Mouse (Mus musculus): Measurements from ENCODE around the gene AW822073. TPM values are rescaled to one million over a fixed set of nuclear protein-coding genes. Genes with fewer than 3 reads are reported as not detected.
"Not testable (repeated sequence)": the region's sequence is repeated elsewhere in the genome, so short reads cannot be mapped to it uniquely, and the experiment has no call there.

Gene AW822073
- total RNA-seq, 1 experiment, result 2.2 TPM

DNA sequence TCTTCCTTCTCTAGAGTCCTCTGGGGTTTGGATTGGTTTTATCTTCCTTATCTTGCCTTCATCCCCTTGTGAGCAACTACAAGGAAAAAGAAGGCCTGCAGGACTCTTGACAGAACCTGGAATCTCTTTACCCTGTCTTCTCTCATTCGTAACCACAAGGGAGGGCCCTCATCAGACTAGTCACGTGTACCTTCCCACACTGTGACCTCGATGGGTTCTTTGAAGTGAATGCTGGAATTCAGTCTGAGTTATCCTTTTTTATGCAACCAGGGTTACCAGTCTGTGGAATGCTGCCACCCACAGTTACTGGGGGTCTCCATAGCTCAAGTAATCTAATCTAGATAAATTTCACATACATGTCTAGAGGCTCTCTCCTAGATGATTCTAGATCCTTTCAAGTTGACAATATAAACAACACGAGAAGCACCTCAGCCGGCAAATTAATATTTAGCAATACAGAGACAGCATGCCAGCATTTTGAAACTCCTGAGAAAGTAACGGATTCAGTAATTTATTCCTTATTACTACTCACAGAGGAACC is 30.0 kb upstream of the AW822073 start:
- 0 out of 4 replicates have a peak, but pooled peaks cover 0 to 4% of the 10 kb centered on the region in 2 experiments for H3K4me1 ChIP-seq (ENCODE audit: control insufficient read depth in 2 of 2, insufficient read depth in 2 of 2, low read length in 2 of 2, poor library complexity in 1 of 2)
- no peaks in the 10 kb centered on the region for H3K36me3 ChIP-seq (ENCODE audit: control insufficient read depth, insufficient read depth, low read length, poor library complexity, severe bottlenecking)
- in situ Hi-C loops (cut with MboI; ENCODE audit: low sequenced_read_pairs in 2 of 2, unreplicated experiment in 2 of 2), result no loop called here
- TF ChIP-seq HCFC1 (IDR thresholded peaks at IDR 0.05; ENCODE audit: borderline replicate concordance, insufficient read depth, low read length) (no peak), ZC3H11A (IDR thresholded peaks at IDR 0.05; ENCODE audit: borderline replicate concordance, low read depth, low read length) (no peak), ZNF384 (IDR thresholded peaks at IDR 0.05; ENCODE audit: low read depth, low read length) (no peak), CHD2 (IDR thresholded peaks at IDR 0.05; ENCODE audit: low read depth, low read length) (no peak), MAFK (IDR thresholded peaks at IDR 0.05; ENCODE audit: insufficient read depth, low read depth, low read length) (no peak)
- no peak overlapping the region for H3K27ac ChIP-seq (ENCODE audit: insufficient read depth, low read depth, low read length, poor library complexity, severe bottlenecking)
- H3K9ac ChIP-seq (ENCODE audit: insufficient read depth, low read depth, low read length, poor library complexity, severe bottlenecking), result no peak overlapping the region; the same call in 1 of the 2 replicates
- DNase-seq (ENCODE audit: low read depth, low spot score), result no peak
- peak overlapping the region; percentile 81 to 89; a peak in 3 of 4 replicates for H3K4me3 ChIP-seq (ENCODE audit: insufficient read depth in 1 of 2, low read depth in 1 of 2, low read length in 2 of 2, poor library complexity in 1 of 2, severe bottlenecking in 1 of 2)
- no peaks in the 10 kb centered on the region for H3K9me3 ChIP-seq (ENCODE audit: control insufficient read depth, insufficient read depth, low read depth, low read length)

DNA sequence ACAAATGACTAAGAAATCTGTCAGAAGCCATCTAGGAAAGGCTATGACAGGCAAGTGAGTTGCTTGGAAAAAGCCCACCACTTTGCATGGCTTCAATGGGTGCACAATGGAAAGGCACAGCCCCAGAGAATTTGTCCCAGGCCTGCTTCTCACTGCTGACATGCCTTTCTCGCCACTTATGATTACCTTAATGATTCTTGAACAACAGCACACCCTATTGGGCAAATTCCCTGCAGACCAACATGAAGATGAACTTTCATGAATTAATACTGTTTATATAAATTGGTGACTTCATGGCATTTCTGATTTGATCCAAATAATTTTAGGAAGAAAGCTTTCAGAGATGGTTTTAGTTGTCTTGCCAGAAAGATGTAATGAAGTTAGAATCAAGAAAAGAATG is 24.8 kb upstream of the AW822073 start:
- H3K4me3 ChIP-seq (ENCODE audit: insufficient read depth in 1 of 2, low read depth in 1 of 2, low read length in 2 of 2, poor library complexity in 1 of 2, severe bottlenecking in 1 of 2), result no peak overlapping the region
- TF ChIP-seq CHD2 (IDR thresholded peaks at IDR 0.05; ENCODE audit: low read depth, low read length) (no peak), ZNF384 (IDR thresholded peaks at IDR 0.05; ENCODE audit: low read depth, low read length) (no peak), HCFC1 (IDR thresholded peaks at IDR 0.05; ENCODE audit: borderline replicate concordance, insufficient read depth, low read length) (no peak), ZC3H11A (IDR thresholded peaks at IDR 0.05; ENCODE audit: borderline replicate concordance, low read depth, low read length) (no peak), MAFK (IDR thresholded peaks at IDR 0.05; ENCODE audit: insufficient read depth, low read depth, low read length) (no peak)
- no peak for DNase-seq (ENCODE audit: low read depth, low spot score)
- no peaks in the 10 kb centered on the region for H3K9me3 ChIP-seq (ENCODE audit: control insufficient read depth, insufficient read depth, low read depth, low read length)
- in situ Hi-C loops (cut with MboI; ENCODE audit: low sequenced_read_pairs in 2 of 2, unreplicated experiment in 2 of 2), result no loop called here
- no peaks in the 10 kb centered on the region for H3K4me1 ChIP-seq (ENCODE audit: control insufficient read depth in 2 of 2, insufficient read depth in 2 of 2, low read length in 2 of 2, poor library complexity in 1 of 2)
- no peak overlapping the region for H3K9ac ChIP-seq (ENCODE audit: insufficient read depth, low read depth, low read length, poor library complexity, severe bottlenecking)
- H3K36me3 ChIP-seq (ENCODE audit: control insufficient read depth, insufficient read depth, low read length, poor library complexity, severe bottlenecking), result no peaks in the 10 kb centered on the region
- H3K27ac ChIP-seq (ENCODE audit: insufficient read depth, low read depth, low read length, poor library complexity, severe bottlenecking), result no peak overlapping the region

- H3K4me3 ChIP-seq (ENCODE audit: insufficient read depth in 1 of 2, low read depth in 1 of 2, low read length in 2 of 2, poor library complexity in 1 of 2, severe bottlenecking in 1 of 2); H3K36me3 ChIP-seq (ENCODE audit: control insufficient read depth, insufficient read depth, low read length, poor library complexity, severe bottlenecking); in situ Hi-C loops (cut with MboI; ENCODE audit: low sequenced_read_pairs in 2 of 2, unreplicated experiment in 2 of 2); H3K27ac ChIP-seq (ENCODE audit: insufficient read depth, low read depth, low read length, poor library complexity, severe bottlenecking); H3K9ac ChIP-seq (ENCODE audit: insufficient read depth, low read depth, low read length, poor library complexity, severe bottlenecking); H3K9me3 ChIP-seq (ENCODE audit: control insufficient read depth, insufficient read depth, low read depth, low read length); H3K4me1 ChIP-seq (ENCODE audit: control insufficient read depth in 2 of 2, insufficient read depth in 2 of 2, low read length in 2 of 2, poor library complexity in 1 of 2); DNase-seq (ENCODE audit: low read depth, low spot score): not testable (repeated sequence)
Measured at GRCm38 (mm10) chr10:58238984-58239740, 14.4 kb upstream of the AW822073 start.

DNA sequence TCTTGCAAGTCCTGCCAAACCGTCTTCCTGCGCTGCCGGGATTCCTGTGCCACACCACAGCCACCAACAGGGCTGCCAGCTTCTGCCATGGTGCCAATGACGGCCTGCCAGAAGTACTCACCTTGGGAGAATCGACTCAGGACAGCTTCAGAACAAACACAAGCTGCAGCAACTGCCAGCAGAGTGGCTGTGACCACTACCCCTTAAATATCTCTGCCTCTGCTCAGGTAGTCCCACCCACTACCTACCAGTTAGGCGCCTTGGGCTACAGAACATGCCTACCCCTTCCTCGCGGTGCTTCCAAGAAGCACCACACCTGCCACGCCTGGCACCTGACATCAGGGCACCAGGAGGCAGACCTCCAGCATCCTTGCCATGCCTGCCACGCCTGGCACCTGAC is 11.9 kb upstream of the AW822073 start, which contains the start of gene Gm4981:
TSS of gene Gm4981 (minus strand) at position 89 of the 400 bp plus-strand sequence.
- DNase-seq (ENCODE audit: low read depth, low spot score), result no peak
- in situ Hi-C loops (cut with MboI; ENCODE audit: low sequenced_read_pairs in 2 of 2, unreplicated experiment in 2 of 2), result no loop called here
- Histone ChIP-seq H3K4me3 (ENCODE audit: insufficient read depth in 1 of 2, low read depth in 1 of 2, low read length in 2 of 2, poor library complexity in 1 of 2, severe bottlenecking in 1 of 2) (no peak within 1 kb of the TSS), H3K36me3 (ENCODE audit: control insufficient read depth, insufficient read depth, low read length, poor library complexity, severe bottlenecking) (no peaks in the 10 kb centered on the region), H3K9ac (ENCODE audit: insufficient read depth, low read depth, low read length, poor library complexity, severe bottlenecking) (no peak within 1 kb of the TSS), H3K27ac (ENCODE audit: insufficient read depth, low read depth, low read length, poor library complexity, severe bottlenecking) (no peak within 1 kb of the TSS), H3K4me1 (ENCODE audit: control insufficient read depth in 2 of 2, insufficient read depth in 2 of 2, low read length in 2 of 2, poor library complexity in 1 of 2) (no peaks in the 10 kb centered on the region), H3K9me3 (ENCODE audit: control insufficient read depth, insufficient read depth, low read depth, low read length) (no peaks in the 10 kb centered on the region)
- no peak for TF ChIP-seq HCFC1 (IDR thresholded peaks at IDR 0.05; ENCODE audit: borderline replicate concordance, insufficient read depth, low read length)
- no peak for TF ChIP-seq MAFK (IDR thresholded peaks at IDR 0.05; ENCODE audit: insufficient read depth, low read depth, low read length)
- TF ChIP-seq ZNF384 (IDR thresholded peaks at IDR 0.05; ENCODE audit: low read depth, low read length), result no peak
- no peak for TF ChIP-seq ZC3H11A (IDR thresholded peaks at IDR 0.05; ENCODE audit: borderline replicate concordance, low read depth, low read length)
- no peak for TF ChIP-seq CHD2 (IDR thresholded peaks at IDR 0.05; ENCODE audit: low read depth, low read length)

- H3K9me3 ChIP-seq (ENCODE audit: control insufficient read depth, insufficient read depth, low read depth, low read length); H3K4me3 ChIP-seq (ENCODE audit: insufficient read depth in 1 of 2, low read depth in 1 of 2, low read length in 2 of 2, poor library complexity in 1 of 2, severe bottlenecking in 1 of 2); in situ Hi-C loops (cut with MboI; ENCODE audit: low sequenced_read_pairs in 2 of 2, unreplicated experiment in 2 of 2); H3K27ac ChIP-seq (ENCODE audit: insufficient read depth, low read depth, low read length, poor library complexity, severe bottlenecking); H3K9ac ChIP-seq (ENCODE audit: insufficient read depth, low read depth, low read length, poor library complexity, severe bottlenecking); H3K36me3 ChIP-seq (ENCODE audit: control insufficient read depth, insufficient read depth, low read length, poor library complexity, severe bottlenecking); DNase-seq (ENCODE audit: low read depth, low spot score); H3K4me1 ChIP-seq (ENCODE audit: control insufficient read depth in 2 of 2, insufficient read depth in 2 of 2, low read length in 2 of 2, poor library complexity in 1 of 2): not testable (repeated sequence)
Measured at GRCm38 (mm10) chr10:58234985-58235384, 10.3 kb upstream of the AW822073 start.

DNA sequence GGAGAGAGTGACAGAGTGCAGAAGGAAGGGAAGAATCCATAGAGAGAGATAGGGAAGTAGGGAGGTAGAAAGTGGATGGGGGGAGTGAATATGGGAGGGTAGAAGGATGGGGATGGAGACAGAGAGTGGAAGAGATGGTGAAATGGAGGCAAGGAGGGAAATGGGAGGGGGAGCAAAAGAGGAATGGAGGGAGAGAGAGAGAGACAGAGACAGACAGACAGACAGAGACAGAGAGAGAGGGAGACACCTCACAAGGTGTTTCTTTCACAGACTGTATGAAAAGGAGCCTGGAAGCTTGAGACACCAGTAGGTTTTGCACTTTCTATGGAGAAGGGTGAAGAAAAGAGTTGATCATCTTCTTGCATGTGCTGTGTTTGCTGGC is 9.0 kb upstream of the AW822073 start:
- H3K9me3 ChIP-seq (ENCODE audit: control insufficient read depth, insufficient read depth, low read depth, low read length); H3K36me3 ChIP-seq (ENCODE audit: control insufficient read depth, insufficient read depth, low read length, poor library complexity, severe bottlenecking); DNase-seq (ENCODE audit: low read depth, low spot score); in situ Hi-C loops (cut with MboI; ENCODE audit: low sequenced_read_pairs in 2 of 2, unreplicated experiment in 2 of 2); H3K27ac ChIP-seq (ENCODE audit: insufficient read depth, low read depth, low read length, poor library complexity, severe bottlenecking); H3K9ac ChIP-seq (ENCODE audit: insufficient read depth, low read depth, low read length, poor library complexity, severe bottlenecking); H3K4me3 ChIP-seq (ENCODE audit: insufficient read depth in 1 of 2, low read depth in 1 of 2, low read length in 2 of 2, poor library complexity in 1 of 2, severe bottlenecking in 1 of 2); H3K4me1 ChIP-seq (ENCODE audit: control insufficient read depth in 2 of 2, insufficient read depth in 2 of 2, low read length in 2 of 2, poor library complexity in 1 of 2): not testable (repeated sequence)

All from ES-E14 (cell line).